Mouse (Mus musculus) forebrain, embryonic 15.5 days (tissue): ENCODE data around the gene Gdi2. TPM values are rescaled to one million over a fixed set of nuclear protein-coding genes. Genes with fewer than 3 reads are reported as not detected.
"Not testable (repeated sequence)": the region's sequence is repeated elsewhere in the genome, so short reads cannot be mapped to it uniquely, and the experiment has no call there.

ENCODE experiments used
- ATAC-seq: fragments of 200-750 bp; cut with Nextera tagmentation; replicated peaks from 2 replicates; pipeline ENCODE4 v1.8.0; 2017; ENCODE audit warnings: mild to moderate bottlenecking, moderate TSS enrichment, moderate library complexity
- H3K27ac ChIP-seq: fragments of 300-500 bp; sonication (generic); replicated peaks from 2 replicates; pipeline ENCODE4 v1.5.1; 2015; ENCODE audit warnings: mild to moderate bottlenecking, inconsistent platforms
- H3K27me3 ChIP-seq: fragments of 300-500 bp; sonication (generic); 2 replicates; pipeline ENCODE4 v1.6.1; 2015; ENCODE audit warnings: inconsistent platforms
- H3K36me3 ChIP-seq: fragments of 300-500 bp; sonication (generic); 2 replicates; pipeline ENCODE4 v1.6.1; 2015; ENCODE audit warnings: mild to moderate bottlenecking, inconsistent platforms
- H3K4me1 ChIP-seq: fragments of 300-500 bp; sonication (generic); 2 replicates; pipeline ENCODE4 v1.6.1; 2015; ENCODE audit warnings: inconsistent platforms
- H3K4me2 ChIP-seq: fragments of 300-500 bp; sonication (generic); replicated peaks from 2 replicates; pipeline ENCODE4 v1.6.1; 2015; ENCODE audit warnings: mild to moderate bottlenecking, inconsistent platforms
- H3K4me3 ChIP-seq: fragments of 300-500 bp; sonication (generic); 2 replicates; pipeline ENCODE4 v1.5.1; 2015; ENCODE audit warnings: mild to moderate bottlenecking, inconsistent platforms
- H3K9ac ChIP-seq: fragments of 300-500 bp; sonication (generic); replicated peaks from 2 replicates; pipeline ENCODE4 v1.6.1; 2015; ENCODE audit warnings: mild to moderate bottlenecking, inconsistent platforms
- H3K9me3 ChIP-seq: fragments of 300-500 bp; sonication (generic); 2 replicates; pipeline ENCODE4 v1.6.1; 2016; ENCODE audit warnings: inconsistent platforms
- WGBS: fragments of 180-500 bp; shearing (Covaris S2); methylation state at CpG from one replicate; pipeline ENCODE4 v1.1.7; 2015; ENCODE audit warnings: mixed read lengths; 5-methylcytosine and 5-hydroxymethylcytosine counted together
- polyA plus RNA-seq: library from polyadenylated mRNA; unstranded; fragments of >200 nt; fragmentation: Nextera tagmentation; extraction: Ambion mirVana; gene quantifications from 2 replicates; pipeline ENCODE4 v1.2.1, GENCODE M21; 2015

Gene Gdi2
- 417 and 427 TPM in 2 replicates for polyA plus RNA-seq

DNA sequence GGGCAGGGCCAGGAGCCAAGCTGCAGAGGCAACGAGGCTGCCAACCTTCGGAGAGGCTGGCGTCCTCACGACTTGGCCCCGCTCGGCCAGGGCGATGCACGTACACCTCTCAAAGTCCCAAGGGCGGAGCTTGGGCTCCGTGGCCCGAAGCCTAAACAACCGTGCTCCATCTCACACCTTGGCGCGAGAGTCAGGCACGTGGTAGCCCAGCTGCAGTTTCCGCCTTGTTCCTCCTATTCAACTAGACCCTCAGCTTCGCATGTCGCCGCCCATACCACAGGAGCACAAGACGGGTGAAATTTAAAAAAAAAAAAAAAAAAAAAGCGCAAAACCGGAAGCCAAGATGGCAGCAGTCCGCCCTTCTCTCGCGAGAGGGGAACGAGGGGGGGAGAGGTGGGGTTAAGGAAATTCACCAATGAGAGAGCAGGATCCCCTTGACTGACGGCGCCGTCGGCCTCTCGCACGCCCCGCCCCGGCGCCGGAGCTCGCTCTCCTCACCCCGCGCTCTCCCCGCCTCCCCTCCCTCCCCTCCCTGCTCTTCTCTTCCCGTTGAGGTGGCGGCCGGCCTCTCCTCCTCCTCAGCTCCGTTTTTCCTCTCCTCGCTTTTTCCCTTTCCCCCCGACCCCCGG, at the start of gene Gdi2:
Gdi2 (plus strand) TSS at position 470 of the 629 bp plus-strand sequence.
- 1% methylated on average over 40 of the region's 47 CpGs for WGBS
- H3K27ac ChIP-seq: peak within 1 kb of the TSS; percentile 97
- H3K9ac ChIP-seq: peak within 1 kb of the TSS; percentile 89
- H3K27me3 ChIP-seq: no peaks in the 10 kb centered on the region
- peak within 1 kb of the TSS; percentile 69 for H3K4me2 ChIP-seq
- H3K36me3 ChIP-seq: no peaks in the 10 kb centered on the region
- H3K9me3 ChIP-seq: no peaks in the 10 kb centered on the region
- peaks cover 41% of the 10 kb centered on the region for H3K4me1 ChIP-seq
- peak within 1 kb of the TSS; percentile 83 for H3K4me3 ChIP-seq
- peak; percentile 96 for ATAC-seq

DNA sequence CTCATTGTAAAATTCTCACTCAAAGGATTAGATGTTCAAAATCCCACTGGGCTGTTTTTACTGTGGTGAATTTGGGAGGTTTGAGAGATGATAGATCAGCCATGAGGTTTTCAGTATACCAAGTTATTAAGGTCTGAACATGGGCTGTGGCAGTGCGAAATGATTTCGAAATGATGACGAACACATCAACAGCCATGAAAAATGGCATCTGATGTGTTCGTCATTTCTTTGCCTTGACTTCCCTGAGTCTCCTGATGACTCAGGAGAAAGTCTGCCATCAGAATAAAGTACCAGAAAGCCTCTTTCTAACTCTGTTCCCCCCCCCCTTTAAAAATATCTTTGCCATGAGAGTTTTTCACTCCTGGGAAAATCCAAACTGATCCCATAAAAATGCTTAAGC, 42.3 kb upstream of the Gdi2 start:
- whole genome bisulfite sequencing: 94% methylated on average over 4 of the region's 4 CpGs
- Histone ChIP-seq H3K9ac (no peak overlapping the region), H3K4me2 (no peak overlapping the region), H3K9me3 (no peaks in the 10 kb centered on the region), H3K27ac (no peak overlapping the region), H3K4me3 (no peak overlapping the region), H3K27me3 (no peaks in the 10 kb centered on the region), H3K36me3 (no peaks in the 10 kb centered on the region), H3K4me1 (no peaks in the 10 kb centered on the region)
- ATAC-seq: no peak

DNA sequence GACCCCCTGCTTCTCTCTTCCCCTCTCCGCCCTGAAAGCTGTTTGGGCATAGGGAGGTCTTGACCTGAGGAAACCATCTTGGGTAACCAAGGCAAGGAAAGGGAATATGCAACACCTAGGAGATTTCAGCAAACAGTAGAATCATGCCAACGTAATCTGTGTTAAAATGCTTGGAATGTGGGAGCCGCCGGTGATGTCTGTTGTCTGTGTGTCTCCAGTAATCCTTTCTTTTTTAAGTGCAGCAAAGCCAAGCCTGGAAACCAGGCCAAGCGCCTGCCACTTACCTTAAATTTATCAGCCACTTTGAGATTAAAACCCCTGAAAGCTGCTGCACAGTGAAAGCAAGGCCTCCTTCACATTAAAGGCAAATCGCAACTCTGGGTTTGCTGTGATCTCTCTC, 36.8 kb upstream of the Gdi2 start:
- not testable (repeated sequence) for H3K27me3 ChIP-seq, H3K4me1 ChIP-seq, H3K27ac ChIP-seq, H3K4me3 ChIP-seq, ATAC-seq, H3K9me3 ChIP-seq, H3K4me2 ChIP-seq, H3K36me3 ChIP-seq, H3K9ac ChIP-seq
- 90% methylated on average over 6 of the region's 6 CpGs for WGBS

DNA sequence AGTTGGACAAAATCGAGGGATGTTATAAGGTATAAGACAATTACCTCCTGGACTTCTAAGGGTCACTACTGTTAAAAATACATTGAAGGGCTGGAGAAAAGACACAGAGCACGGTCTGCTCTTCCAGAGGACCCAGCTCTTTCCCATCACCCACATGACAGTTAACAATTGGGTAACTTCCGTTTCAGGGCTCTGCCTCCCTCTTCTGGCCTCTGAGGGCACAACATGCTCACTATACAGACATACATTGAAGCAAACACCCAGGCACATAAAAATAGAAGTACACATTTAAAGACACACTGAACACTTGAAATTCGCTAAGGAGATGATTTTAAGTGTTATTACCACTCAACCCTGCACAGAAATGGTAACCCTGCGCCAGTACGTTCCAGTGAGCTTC, 22.5 kb upstream of the Gdi2 start:
- H3K9me3 ChIP-seq, H3K27me3 ChIP-seq, H3K4me1 ChIP-seq, H3K36me3 ChIP-seq, H3K4me2 ChIP-seq, H3K27ac ChIP-seq, ATAC-seq, H3K4me3 ChIP-seq, H3K9ac ChIP-seq: not testable (repeated sequence)
- WGBS: 77% methylated on average over 6 of the region's 6 CpGs

DNA sequence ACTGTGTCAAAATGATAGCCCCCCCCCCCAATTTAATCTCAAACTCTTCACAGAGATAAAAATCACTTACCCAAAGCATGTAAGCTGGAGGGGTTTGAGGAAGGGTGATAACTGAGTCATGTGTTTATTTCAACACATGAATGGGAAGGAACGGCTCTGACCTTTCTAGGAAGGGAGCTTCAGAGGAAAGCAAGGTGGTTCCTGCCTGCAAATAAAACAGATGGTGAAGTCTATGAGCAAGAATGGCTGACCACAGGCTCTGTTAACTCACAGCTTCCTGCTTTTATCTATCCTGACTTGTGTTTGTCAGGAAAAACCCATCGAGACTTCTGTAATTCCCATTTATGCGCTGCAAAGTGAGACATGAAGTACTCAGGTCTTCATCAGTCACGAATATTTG, 18.5 kb upstream of the Gdi2 start:
- 79% methylated on average over 4 of the region's 4 CpGs for WGBS

DNA sequence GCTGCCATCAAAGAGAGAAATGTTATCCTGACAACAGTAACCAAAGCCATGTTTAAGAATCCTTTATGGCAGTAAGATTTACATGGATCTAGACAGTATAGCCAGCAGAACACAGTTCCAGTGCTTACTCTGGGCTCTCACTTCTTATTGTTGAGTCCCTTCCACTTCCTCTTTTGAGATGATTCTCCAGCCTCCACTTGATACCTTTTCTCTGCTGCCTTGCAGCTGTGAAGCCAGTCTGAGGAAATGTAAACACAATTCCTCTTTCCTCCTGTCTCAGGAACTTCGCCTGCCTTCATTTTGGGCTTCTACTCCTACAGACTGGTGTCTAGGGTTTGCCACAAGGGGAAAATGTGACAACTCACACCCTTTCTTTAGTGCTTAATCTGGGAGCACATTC, 17.9 kb upstream of the Gdi2 start:
- not testable (repeated sequence) for H3K4me1 ChIP-seq, H3K9me3 ChIP-seq, H3K4me2 ChIP-seq, H3K4me3 ChIP-seq, ATAC-seq, H3K9ac ChIP-seq, H3K36me3 ChIP-seq, H3K27me3 ChIP-seq, H3K27ac ChIP-seq
- WGBS: 60% methylated on average over 1 of the region's 1 CpGs

More for the DNA sequence above, 18.5 kb upstream of the Gdi2 start:
- H3K27ac ChIP-seq, H3K27me3 ChIP-seq, H3K4me3 ChIP-seq, H3K9me3 ChIP-seq, H3K4me2 ChIP-seq, ATAC-seq, H3K36me3 ChIP-seq, H3K9ac ChIP-seq, H3K4me1 ChIP-seq: not testable (repeated sequence)

DNA sequence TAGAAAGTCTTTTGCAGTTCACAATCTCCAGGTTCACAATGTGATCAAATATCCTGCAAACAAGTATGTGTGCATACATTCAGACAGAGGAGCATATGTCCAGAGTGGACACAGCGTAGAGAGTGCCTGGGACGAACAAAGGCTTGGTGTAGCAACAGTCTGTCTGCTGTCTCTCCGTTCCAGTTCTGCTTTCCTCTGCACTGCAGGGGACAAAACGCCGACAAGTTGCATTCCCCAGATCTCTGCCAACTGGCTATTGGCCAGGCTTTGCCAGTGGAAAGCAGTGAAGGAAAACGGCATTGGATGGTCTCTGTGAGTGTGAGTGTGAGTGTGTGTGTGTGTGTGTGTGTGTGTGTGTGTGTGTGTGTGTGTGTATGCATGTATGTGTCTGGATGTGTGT, 14.4 kb upstream of the Gdi2 start:
- no peaks in the 10 kb centered on the region for H3K9me3 ChIP-seq
- peaks cover 11% of the 10 kb centered on the region; the same call in 1 of the 2 replicates for H3K4me1 ChIP-seq
- H3K27ac ChIP-seq: no peak overlapping the region
- no peaks in the 10 kb centered on the region for H3K36me3 ChIP-seq
- no peak overlapping the region for H3K9ac ChIP-seq
- 28% methylated on average over 6 of the region's 6 CpGs for WGBS
- no peak; the same call in 1 of the 2 replicates for ATAC-seq
- no peak overlapping the region for H3K4me2 ChIP-seq
- no peaks in the 10 kb centered on the region for H3K27me3 ChIP-seq
- H3K4me3 ChIP-seq: no peak overlapping the region

DNA sequence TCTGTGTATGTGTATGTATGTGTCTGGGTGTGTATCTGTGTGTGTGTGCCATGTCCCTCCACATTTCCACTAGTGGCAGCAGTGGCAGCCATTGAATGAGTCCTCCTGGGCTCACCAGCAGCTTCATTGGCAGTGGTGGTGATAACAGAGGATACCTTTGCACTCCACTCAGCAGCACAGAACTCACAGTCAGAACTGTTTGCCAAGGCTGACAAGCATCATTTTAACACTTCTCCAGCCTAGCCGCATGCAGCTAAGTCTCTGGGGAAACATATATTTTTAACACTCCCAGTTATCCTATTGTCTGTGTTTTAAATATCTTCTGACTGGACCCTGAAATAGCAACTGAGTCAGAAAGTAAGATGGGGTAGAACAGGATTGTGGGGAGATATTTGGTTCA, 13.9 kb upstream of the Gdi2 start:
- no peak for ATAC-seq
- Histone ChIP-seq H3K4me1 (peaks cover 11% of the 10 kb centered on the region; the same call in 1 of the 2 replicates), H3K9ac (no peak overlapping the region), H3K36me3 (no peaks in the 10 kb centered on the region), H3K9me3 (no peaks in the 10 kb centered on the region), H3K27ac (no peak overlapping the region), H3K4me2 (no peak overlapping the region), H3K27me3 (no peaks in the 10 kb centered on the region), H3K4me3 (no peak overlapping the region)
- WGBS: 85% methylated on average over 1 of the region's 1 CpGs

DNA sequence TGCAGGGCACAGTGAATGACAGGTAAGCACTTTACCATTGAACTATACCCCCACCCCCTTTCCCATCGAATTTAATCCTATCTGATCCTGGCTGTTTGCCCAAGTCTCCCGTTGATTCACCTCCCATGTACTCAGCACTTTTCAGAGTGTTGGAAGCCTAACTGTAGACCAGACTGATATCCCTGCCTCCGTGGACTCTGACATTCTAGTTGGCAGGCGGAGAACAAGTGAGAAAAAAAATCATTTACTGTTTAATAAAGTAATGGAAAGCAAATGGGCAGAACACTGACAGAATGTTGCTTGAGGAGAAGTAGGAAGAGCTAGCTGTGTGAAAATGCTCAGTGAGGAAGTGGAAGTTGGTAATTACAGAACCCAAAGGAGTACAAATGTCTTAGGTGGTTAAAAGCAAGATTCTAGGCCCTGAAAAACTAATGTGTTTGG, 12.2 kb upstream of the Gdi2 start:
- Histone ChIP-seq H3K9ac (no peak overlapping the region), H3K36me3 (no peaks in the 10 kb centered on the region), H3K4me3 (no peak overlapping the region), H3K4me1 (peaks cover 11% of the 10 kb centered on the region; the same call in 1 of the 2 replicates), H3K9me3 (no peaks in the 10 kb centered on the region), H3K27ac (no peak overlapping the region), H3K4me2 (no peak overlapping the region), H3K27me3 (no peaks in the 10 kb centered on the region)
- WGBS: 37% methylated on average over 4 of the region's 4 CpGs
- ATAC-seq: no peak

DNA sequence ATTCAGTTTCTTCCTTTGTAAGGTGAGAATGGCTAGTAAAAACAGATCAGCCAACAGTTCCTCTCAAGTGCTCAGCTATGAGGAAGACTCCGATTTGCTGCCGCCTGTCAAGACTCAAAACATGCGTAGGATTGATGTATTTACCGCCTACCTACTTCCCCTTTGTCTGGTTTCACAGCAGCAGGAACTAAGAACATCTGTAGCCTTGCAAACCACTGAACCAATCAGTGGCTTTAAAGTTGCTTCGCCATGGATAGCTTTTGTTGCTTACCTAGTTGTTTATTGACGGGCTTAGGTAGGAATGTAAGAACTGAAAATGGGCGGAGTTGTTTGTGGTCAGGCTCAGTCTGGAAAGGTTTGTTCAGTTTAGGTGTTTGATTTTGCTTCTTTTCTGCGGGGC, 11.5 kb upstream of the Gdi2 start:
- Histone ChIP-seq H3K4me1 (peaks cover 11% of the 10 kb centered on the region; the same call in 1 of the 2 replicates), H3K4me3 (no peak overlapping the region), H3K4me2 (no peak overlapping the region), H3K27ac (no peak overlapping the region), H3K36me3 (no peaks in the 10 kb centered on the region), H3K9ac (no peak overlapping the region), H3K9me3 (no peaks in the 10 kb centered on the region), H3K27me3 (no peaks in the 10 kb centered on the region)
- WGBS: 81% methylated on average over 8 of the region's 8 CpGs
- ATAC-seq: no peak

DNA sequence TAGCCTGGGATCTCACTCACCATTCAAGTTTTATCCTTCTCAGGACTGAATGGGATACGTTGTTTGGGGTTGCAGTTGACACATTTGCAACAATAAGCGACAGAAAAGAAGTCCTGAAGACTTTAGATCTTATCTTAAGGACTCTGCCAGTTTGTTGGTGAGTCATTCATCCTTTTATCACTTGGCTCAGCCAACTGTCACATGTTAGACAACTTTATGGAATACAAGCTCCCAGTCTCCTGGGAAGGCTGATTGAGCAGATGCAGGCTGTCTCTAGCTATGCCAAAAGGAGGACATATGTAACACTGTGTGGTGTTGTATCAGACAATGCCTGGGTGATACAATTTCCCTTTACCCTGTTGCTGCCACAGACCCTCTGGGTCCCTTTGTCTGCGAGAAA, 7.4 kb upstream of the Gdi2 start:
- 63% methylated on average over 3 of the region's 3 CpGs for WGBS
- Histone ChIP-seq H3K4me1 (0 out of 2 replicates have a peak, but pooled peaks cover 2% of the 10 kb centered on the region), H3K27ac (no peak overlapping the region), H3K4me3 (no peak overlapping the region), H3K36me3 (no peaks in the 10 kb centered on the region), H3K27me3 (no peaks in the 10 kb centered on the region), H3K9me3 (no peaks in the 10 kb centered on the region), H3K4me2 (no peak overlapping the region), H3K9ac (no peak overlapping the region)
- ATAC-seq: no peak

DNA sequence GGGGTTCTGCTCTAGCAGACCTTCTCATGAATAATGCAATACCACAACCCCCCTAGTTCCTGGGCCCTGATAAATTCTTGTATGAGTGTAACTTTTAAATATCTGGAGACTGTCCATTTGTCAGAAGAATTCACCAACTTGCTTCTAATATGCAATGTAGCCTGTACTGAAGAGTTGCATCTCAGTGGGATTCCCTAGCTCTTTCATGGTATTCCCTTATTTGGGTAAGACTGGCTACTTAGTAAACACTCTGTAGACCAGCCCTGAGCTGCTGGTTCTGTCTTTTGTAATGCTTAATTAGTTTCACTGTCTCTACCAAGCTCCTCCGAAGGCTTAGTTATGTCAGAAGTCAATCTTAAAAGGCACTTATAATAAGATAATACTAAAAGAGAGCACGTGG, 6.7 kb upstream of the Gdi2 start:
- H3K27me3 ChIP-seq, H3K9ac ChIP-seq, H3K27ac ChIP-seq, ATAC-seq, H3K4me1 ChIP-seq, H3K4me2 ChIP-seq, H3K4me3 ChIP-seq, H3K9me3 ChIP-seq, H3K36me3 ChIP-seq: not testable (repeated sequence)
- 48% methylated on average over 2 of the region's 2 CpGs for WGBS

DNA sequence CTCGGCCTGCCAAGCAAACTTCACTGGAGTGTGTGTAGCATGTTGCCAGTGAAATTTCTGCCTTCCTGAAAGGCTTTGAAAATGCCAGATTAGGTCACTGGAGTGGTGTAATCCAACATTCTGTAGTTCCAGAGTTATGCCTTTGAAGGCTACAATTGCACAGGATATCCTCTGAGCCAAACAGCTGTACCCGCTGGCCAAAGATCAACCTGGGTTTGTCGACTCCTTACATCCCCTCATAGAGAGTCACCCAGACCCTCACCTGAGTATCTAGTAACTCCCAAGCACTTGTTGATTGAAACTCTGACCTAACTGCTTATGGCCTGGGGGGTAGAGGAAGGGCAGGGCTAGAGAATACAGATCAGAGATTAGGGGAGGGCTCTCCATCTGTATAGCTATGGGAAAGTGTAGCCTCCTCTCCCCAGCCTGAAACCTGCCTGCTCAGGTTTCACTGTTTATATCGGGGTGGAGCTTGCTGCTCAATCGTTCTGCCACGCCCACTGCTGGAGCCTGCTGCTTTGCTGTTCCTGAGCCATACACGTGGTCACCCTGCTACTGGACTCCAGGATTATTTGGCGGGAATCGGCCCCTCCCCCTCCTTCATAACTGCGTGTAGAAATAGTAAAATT, 6.1 kb upstream of the Gdi2 start:
- 70% methylated on average over 10 of the region's 10 CpGs for WGBS
- Histone ChIP-seq H3K4me3 (no peak overlapping the region), H3K27ac (no peak overlapping the region), H3K4me1 (0 out of 2 replicates have a peak, but pooled peaks cover under 1% of the 10 kb centered on the region), H3K9ac (no peak overlapping the region), H3K9me3 (no peaks in the 10 kb centered on the region), H3K27me3 (no peaks in the 10 kb centered on the region), H3K4me2 (no peak overlapping the region), H3K36me3 (no peaks in the 10 kb centered on the region)
- no peak for ATAC-seq
